37 mouse cellular contexts compared by ENCODE assay signal in genomic region chr2:157138808-157139207, GRCm38 (mm10). TPM values are rescaled to one million over a fixed set of nuclear protein-coding genes. Genes with fewer than 3 reads are reported as not detected.
DNase-seq lines count a peak whose midpoint lies in the region; ATAC-seq and TF ChIP-seq lines count a peak whose summit lies in the region.
"Had no signal": no experiment of that assay in that cellular context is flagged by ENCODE, and none has a peak within 500 bp of the region (broad histone marks: within the 10 kb centered on the region; RNA-seq: fewer than 3 reads in every experiment).

No protein-coding gene starts in this region.

- no peak overlapping the region for H3K4me3 ChIP-seq in spleen, adult 2 months (ENCODE audit: extremely low read depth, insufficient read depth, insufficient read length)
- H3K4me3 ChIP-seq in bone marrow, adult 2 months (replicated peaks; ENCODE audit: control insufficient read depth, low read depth, low read length): no peak overlapping the region
- H3K4me3 ChIP-seq: forebrain, embryonic 10.5 days; hindbrain, embryonic 15.5 days; intestine, embryonic 15.5 days; myocyte had no signal

- peak; percentile 62 for ATAC-seq in monocyte, adult 5-6 weeks (replicated peaks; ENCODE audit: insufficient number of reproducible peaks, low FRiP score, low TSS enrichment, poor library complexity, severe bottlenecking)
- ATAC-seq: forebrain, embryonic 16.5 days; intestine, embryonic 15.5 days had no signal

- DNase-seq in spleen, adult 2 months (ENCODE audit: low read depth in 1 of 2, low spot score in 2 of 2): no peak
- no peak for DNase-seq in spleen, adult 12 weeks (ENCODE audit: low spot score)
- no peak for DNase-seq in adrenal gland, adult 18-20 months (ENCODE audit: low spot score in 2 of 2)
- no peak for DNase-seq in adrenal gland, postnatal 4 days (ENCODE audit: low spot score in 2 of 2)
- no peak for DNase-seq in urinary bladder, postnatal 25 days (ENCODE audit: low spot score)
- DNase-seq: adrenal gland, postnatal 25 days; cerebellum, adult 11 months; cerebellum, adult 9-11 months; gastrocnemius, postnatal 14 days; heart, postnatal 36 days; kidney, adult 8-10 months; kidney, postnatal 10 days; lung, adult 2 months; lung, postnatal 14 days; midbrain, embryonic 14.5 days; right cerebral cortex, adult 18-20 months; right cerebral cortex, postnatal 4 days; thymus, postnatal 36 days had no signal

- WGBS in spleen, adult 2 months: 33% methylated on average over 5 of the region's 5 CpGs
- WGBS in bone marrow, adult 2 months: 29% methylated on average over 5 of the region's 5 CpGs

- peak overlapping the region; percentile 80 for H3K27ac ChIP-seq in spleen, adult 2 months (ENCODE audit: insufficient read depth, low read length)
- H3K27ac ChIP-seq in bone marrow, adult 2 months (ENCODE audit: control insufficient read depth, insufficient read depth, low read depth, low read length, poor library complexity): peak overlapping the region; percentile 52
- H3K27ac ChIP-seq: forebrain, embryonic 10.5 days; hindbrain, embryonic 15.5 days; intestine, embryonic 15.5 days had no signal

- peaks cover 13% of the 10 kb centered on the region; the same call in 1 of the 2 replicates for H3K4me1 ChIP-seq in spleen, adult 2 months (ENCODE audit: control insufficient read depth, insufficient read depth, insufficient read length)
- peaks cover 9% of the 10 kb centered on the region; the same call in 1 of the 2 replicates for H3K4me1 ChIP-seq in bone marrow, adult 2 months (ENCODE audit: control insufficient read depth, insufficient read depth, low read length)
- H3K4me1 ChIP-seq: intestine, embryonic 15.5 days had no signal

- TF ChIP-seq POLR2A in spleen, adult 2 months (IDR thresholded peaks at IDR 0.05; ENCODE audit: low read depth, low read length): no peak
- TF ChIP-seq POLR2A in bone marrow, adult 2 months (IDR thresholded peaks at IDR 0.05; ENCODE audit: borderline replicate concordance, control insufficient read depth, low read depth, low read length): no peak

- TF ChIP-seq CTCF in spleen, adult 2 months (IDR thresholded peaks at IDR 0.05; ENCODE audit: extremely low read depth, insufficient read depth, insufficient read length, insufficient replicate concordance): no peak
- no peak for TF ChIP-seq CTCF in bone marrow, adult 2 months (IDR thresholded peaks at IDR 0.05; ENCODE audit: control insufficient read depth, insufficient read depth, low read length)

- H3K27me3 ChIP-seq in spleen, adult 2 months (ENCODE audit: control insufficient read depth, insufficient read depth, low read length): no peaks in the 10 kb centered on the region
- H3K27me3 ChIP-seq: hindbrain, embryonic 15.5 days; intestine, embryonic 15.5 days; megakaryocyte, embryonic 14.5 days had no signal

- H3K36me3 ChIP-seq in spleen, adult 2 months (ENCODE audit: control insufficient read depth, insufficient read depth, low read length): no peaks in the 10 kb centered on the region
- H3K36me3 ChIP-seq: hindbrain, embryonic 15.5 days; intestine, embryonic 15.5 days had no signal

RNA-seq across cellular contexts. Expression of gene Samhd1, which starts 3.7 kb away (rescaled TPM):
- polyA plus RNA-seq in spleen, adult 2 months (2012; rRNA removed): 120 and 145 TPM in 2 replicates
- 48.9 and 113 TPM in 2 replicates for polyA plus RNA-seq in bone marrow, adult 2 months (2011; ENCODE audit: insufficient read depth, insufficient read length, low replicate concordance, missing spikeins)
- 1,089 to 1,183 TPM (median 1,123 TPM) in 3 replicates for total RNA-seq in monocyte, adult 5-6 weeks (2017)
- total RNA-seq in adrenal gland, adult 18-20 months (2021): 10 to 100 TPM; 19.1 to 32.1 TPM
- 10 to 100 TPM; 30.8 to 32.6 TPM for total RNA-seq in adrenal gland, postnatal 4 days (2021)

RNA-seq across cellular contexts. Expression of gene Tldc2, which starts 52.0 kb away (rescaled TPM):
- not detected in 2 replicates for polyA plus RNA-seq in spleen, adult 2 months (2012; rRNA removed)
- not detected in 2 replicates for polyA plus RNA-seq in bone marrow, adult 2 months (2011; ENCODE audit: insufficient read depth, insufficient read length, low replicate concordance, missing spikeins)
- total RNA-seq in monocyte, adult 5-6 weeks (2017): not detected in 3 replicates
- not detected for total RNA-seq in adrenal gland, adult 18-20 months (2021)
- total RNA-seq in adrenal gland, postnatal 4 days (2021): not detected
- total RNA-seq: adrenal gland, postnatal 25 days; gastrocnemius, postnatal 14 days; heart, adult 8-10 months; heart, postnatal 36 days; layer of hippocampus, adult 18-20 months; layer of hippocampus, postnatal 14 days; liver, adult 2 months had no signal
- polyA plus RNA-seq: C2C12; cortical plate, adult 2 months; embryonic facial prominence, embryonic 11.5 days; forebrain, embryonic 10.5 days; forebrain, embryonic 16.5 days; heart, embryonic 14.5 days; hindbrain, embryonic 15.5 days; intestine, embryonic 15.5 days; limb, embryonic 11.5 days; liver, adult 2 months; lung, adult 2 months; midbrain, embryonic 14.5 days; myocyte; neural tube, embryonic 14.5 days; stomach, embryonic 14.5 days had no signal

RNA-seq across cellular contexts. Expression of gene Soga1, which starts 59.8 kb away (rescaled TPM):
- 5.3 and 5.4 TPM in 2 replicates for polyA plus RNA-seq in spleen, adult 2 months (2012; rRNA removed)
- 3.0 and 5.0 TPM in 2 replicates for polyA plus RNA-seq in bone marrow, adult 2 months (2011; ENCODE audit: insufficient read depth, insufficient read length, low replicate concordance, missing spikeins)
- 0.76 to 1.5 TPM (median 0.78 TPM) in 3 replicates for total RNA-seq in monocyte, adult 5-6 weeks (2017)
- 10 to 100 TPM; 31.4 to 36.2 TPM for total RNA-seq in adrenal gland, adult 18-20 months (2021)
- 10 to 100 TPM; 46.3 to 47.0 TPM for total RNA-seq in adrenal gland, postnatal 4 days (2021)

Comparison
In these comparisons a context has a peak if more than half of its experiments do, and no peak if none do; other contexts are left out.
1. RNA of gene Samhd1, which starts 3.7 kb away (total RNA-seq): 1,089 to 1,183 TPM in monocyte, adult 5-6 weeks; 30.8 to 32.6 TPM in adrenal gland, postnatal 4 days and 19.1 to 32.1 TPM in adrenal gland, adult 18-20 months; every median in the first group is over 10 times any median in the second.
2. RNA of gene Soga1, which starts 59.8 kb away (total RNA-seq): 46.3 to 47.0 TPM in adrenal gland, postnatal 4 days and 31.4 to 36.2 TPM in adrenal gland, adult 18-20 months; 0.76 to 1.5 TPM in monocyte, adult 5-6 weeks; every median in the first group is over 10 times any median in the second.